Mouse (Mus musculus): ENCODE measurements around the gene Ube2g2. TPM values are rescaled to one million over a fixed set of nuclear protein-coding genes. Genes with fewer than 3 reads are reported as not detected.

Gene Ube2g2
- polyA plus RNA-seq, 1 experiment from 2014 or later = 65.6 TPM

DNA sequence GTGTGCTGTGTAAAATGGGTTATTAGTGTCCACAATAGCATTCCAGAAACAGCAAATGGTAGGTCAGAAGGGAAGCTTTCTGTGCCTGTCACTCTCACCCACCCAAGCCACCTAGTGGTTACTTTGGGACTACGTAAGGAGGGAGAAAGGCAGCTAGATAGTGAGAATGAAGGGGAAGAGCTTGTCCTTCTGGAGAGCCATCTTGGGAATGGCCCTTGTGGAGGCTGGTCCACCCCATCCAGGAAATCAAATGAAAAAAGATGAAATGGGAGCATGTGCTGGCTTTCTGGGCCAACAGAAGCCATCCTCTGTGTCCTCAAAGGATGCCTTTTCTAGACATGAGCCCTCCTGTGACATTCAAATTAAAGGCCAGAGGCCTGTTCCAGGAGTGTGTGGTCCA lies 16.7 kb upstream of the Ube2g2 start:
- 10% methylated on average over 1 of the region's 1 CpGs for WGBS
- DNase-seq (ENCODE audit: low spot score) (peak; percentile 84), ATAC-seq (peak; percentile 35)
- TF ChIP-seq CTCF (IDR thresholded peaks at IDR 0.05) = peak; percentile 80
- TF ChIP-seq EP300 (IDR thresholded peaks at IDR 0.05) = no peak
- Histone ChIP-seq H3K36me3 (ENCODE audit: insufficient read depth, low read length) (no peaks in the 10 kb centered on the region; the same call in 1 of the 2 replicates), H3K9ac (replicated peaks; ENCODE audit: low read depth) (peak overlapping the region; percentile 69; the same call in 1 of the 2 replicates), H3K4me3 (ENCODE audit: low read depth, low read length) (no peak overlapping the region; the same call in 1 of the 2 replicates), H3K4me1 (ENCODE audit: insufficient read depth, low read depth, low read length) (peaks cover 14% of the 10 kb centered on the region), H3K4me2 (replicated peaks; ENCODE audit: low read depth, low read length) (peak overlapping the region; percentile 82), H3K27ac (ENCODE audit: low read length) (peak overlapping the region; percentile 99), H3K9me3 (ENCODE audit: low read length) (no peaks in the 10 kb centered on the region), H3K27me3 (replicated peaks; ENCODE audit: insufficient read depth, low read length) (no peaks in the 10 kb centered on the region)

DNA sequence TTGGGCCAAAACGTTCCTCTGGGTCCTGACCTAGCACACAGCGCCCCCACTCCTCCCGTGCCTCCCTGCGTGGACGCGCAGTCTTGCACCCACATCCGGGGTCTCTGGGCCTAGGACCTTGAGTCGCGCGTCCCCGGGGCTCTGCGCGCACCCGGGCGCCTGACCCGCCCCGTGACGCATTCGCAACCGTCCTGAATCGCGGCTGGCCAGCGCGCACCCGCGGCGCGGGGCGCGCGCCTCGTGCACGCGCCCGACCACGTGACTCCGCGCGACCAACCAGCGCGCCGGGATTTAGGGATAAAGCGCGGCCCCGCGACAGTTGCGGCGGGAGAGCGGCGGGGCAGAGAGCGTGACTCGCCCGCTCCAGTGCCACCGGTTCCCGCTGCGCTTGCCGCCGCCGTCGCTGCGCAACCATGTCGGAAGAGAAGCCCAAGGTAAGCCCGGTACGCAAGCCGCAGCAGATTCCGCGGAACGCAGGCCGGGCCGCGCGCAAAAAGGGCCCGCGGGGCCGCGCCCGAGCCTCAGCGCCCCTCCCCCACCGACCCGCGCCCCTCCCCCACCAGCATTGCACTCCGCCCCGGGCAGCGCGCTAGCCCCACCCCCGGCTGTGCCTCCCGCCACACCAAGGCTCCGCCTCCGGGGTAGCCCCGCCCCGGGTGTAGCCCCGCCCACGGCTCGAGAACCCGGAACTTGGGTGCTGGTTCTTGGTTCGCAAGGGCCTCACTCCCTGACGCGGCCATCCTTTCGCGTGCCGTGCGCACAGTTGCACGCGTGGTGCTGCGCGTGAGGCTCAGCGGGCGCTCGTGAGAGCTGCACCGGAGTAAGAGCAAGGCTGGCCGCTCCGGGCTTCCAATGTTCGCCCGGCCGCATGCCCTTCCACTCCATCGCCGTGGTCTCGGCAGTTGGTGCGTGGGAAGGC lies 15.9 kb upstream of the Ube2g2 start, which contains the start of the genes Sumo3 and Gm49325:
Gene Sumo3, plus strand, starts transcription at position 190 of the 919 bp plus-strand sequence.
Gene Gm49325, plus strand, starts transcription at position 290 of the 919 bp plus-strand sequence.
- H3K36me3 ChIP-seq (ENCODE audit: insufficient read depth, low read length) = 0 out of 2 replicates have a peak, but pooled peaks cover 5% of the 10 kb centered on the region
- H3K4me2 ChIP-seq (replicated peaks; ENCODE audit: low read depth, low read length) = peak within 1 kb of the TSS; percentile 82
- H3K27ac ChIP-seq (ENCODE audit: low read length) = peak within 1 kb of the TSS; percentile 99
- no peaks in the 10 kb centered on the region for H3K9me3 ChIP-seq (ENCODE audit: low read length)
- H3K27me3 ChIP-seq (replicated peaks; ENCODE audit: insufficient read depth, low read length) = no peaks in the 10 kb centered on the region
- peak; percentile 96 for DNase-seq (ENCODE audit: low spot score)
- TF ChIP-seq CTCF (IDR thresholded peaks at IDR 0.05) = peak; percentile 1; the same call in 1 of the 2 replicates
- TF ChIP-seq EP300 (IDR thresholded peaks at IDR 0.05) = no peak
- peak within 1 kb of the TSS; percentile 66 for H3K4me3 ChIP-seq (ENCODE audit: low read depth, low read length)
- 2% methylated on average over 86 of the region's 119 CpGs for WGBS
- peaks cover 14% of the 10 kb centered on the region for H3K4me1 ChIP-seq (ENCODE audit: insufficient read depth, low read depth, low read length)
- ATAC-seq = peak; percentile 94
- H3K9ac ChIP-seq (replicated peaks; ENCODE audit: low read depth) = peak within 1 kb of the TSS; percentile 69

DNA sequence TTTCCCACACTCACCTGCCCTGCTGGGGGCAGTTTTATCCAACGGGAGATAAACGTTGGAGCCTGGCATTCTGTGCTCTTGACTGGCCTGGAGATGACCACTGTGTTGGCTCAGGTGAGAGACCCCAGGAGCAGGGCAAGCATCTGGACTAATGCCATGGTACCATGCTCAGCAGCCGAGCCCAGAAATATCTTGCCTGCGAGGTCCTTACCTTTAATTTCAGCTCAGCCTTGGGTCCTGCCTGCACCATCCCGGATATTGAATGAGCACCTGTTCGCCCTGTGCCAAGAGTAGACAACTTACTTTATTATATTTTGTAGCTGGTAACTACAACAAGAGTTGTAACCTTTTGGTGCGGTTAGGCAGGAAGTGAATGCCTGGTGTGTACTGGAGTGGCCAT lies 15.2 kb upstream of the Ube2g2 start:
- H3K4me3 ChIP-seq (ENCODE audit: low read depth, low read length) = peak overlapping the region; percentile 66
- 25% methylated on average over 7 of the region's 7 CpGs for WGBS
- ATAC-seq = 0 out of 2 replicates have a peak, but pooled peaks have one; percentile 0
- peaks cover 14% of the 10 kb centered on the region for H3K4me1 ChIP-seq (ENCODE audit: insufficient read depth, low read depth, low read length)
- peak overlapping the region; percentile 69 for H3K9ac ChIP-seq (replicated peaks; ENCODE audit: low read depth)
- TF ChIP-seq EP300 (IDR thresholded peaks at IDR 0.05) (no peak), CTCF (IDR thresholded peaks at IDR 0.05) (no peak; the same call in 1 of the 2 replicates)
- H3K4me2 ChIP-seq (replicated peaks; ENCODE audit: low read depth, low read length) = peak overlapping the region; percentile 82
- H3K9me3 ChIP-seq (ENCODE audit: low read length) = no peaks in the 10 kb centered on the region
- no peaks in the 10 kb centered on the region for H3K27me3 ChIP-seq (replicated peaks; ENCODE audit: insufficient read depth, low read length)
- DNase-seq (ENCODE audit: low spot score) = peak; percentile 20
- H3K27ac ChIP-seq (ENCODE audit: low read length) = peak overlapping the region; percentile 99
- H3K36me3 ChIP-seq (ENCODE audit: insufficient read depth, low read length) = peaks cover 7% of the 10 kb centered on the region; the same call in 1 of the 2 replicates

DNA sequence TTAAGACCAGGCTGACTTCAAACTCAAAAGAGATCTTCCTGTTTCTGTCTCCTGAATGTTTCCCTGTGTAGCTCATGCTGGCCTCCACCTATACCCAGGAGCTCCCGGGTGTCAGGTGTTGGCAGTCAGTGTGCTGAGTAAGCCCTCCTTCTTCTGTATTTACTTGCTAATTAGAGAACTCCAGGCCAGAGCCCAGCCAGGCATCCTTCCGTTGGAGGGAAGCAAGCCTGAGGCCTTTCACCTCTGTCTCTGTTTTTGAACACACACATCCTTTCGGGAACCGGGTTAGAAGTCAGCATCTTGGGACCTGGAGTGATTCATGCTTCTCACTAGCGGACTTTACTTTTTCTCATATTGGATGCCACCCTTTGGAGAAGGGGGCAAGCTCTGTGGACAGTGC lies 14.6 kb upstream of the Ube2g2 start:
- Histone ChIP-seq H3K9me3 (ENCODE audit: low read length) (no peaks in the 10 kb centered on the region), H3K4me2 (replicated peaks; ENCODE audit: low read depth, low read length) (peak overlapping the region; percentile 82; the same call in 1 of the 2 replicates), H3K9ac (replicated peaks; ENCODE audit: low read depth) (no peak overlapping the region), H3K27ac (ENCODE audit: low read length) (peak overlapping the region; percentile 99; the same call in 1 of the 2 replicates), H3K4me3 (ENCODE audit: low read depth, low read length) (0 out of 2 replicates have a peak overlapping the region, but pooled peaks have one; percentile 66), H3K36me3 (ENCODE audit: insufficient read depth, low read length) (peaks cover 10% of the 10 kb centered on the region; the same call in 1 of the 2 replicates), H3K27me3 (replicated peaks; ENCODE audit: insufficient read depth, low read length) (no peaks in the 10 kb centered on the region), H3K4me1 (ENCODE audit: insufficient read depth, low read depth, low read length) (peaks cover 14% of the 10 kb centered on the region)
- DNase-seq (ENCODE audit: low spot score) (no peak), ATAC-seq (no peak)
- no peak for TF ChIP-seq CTCF (IDR thresholded peaks at IDR 0.05)
- TF ChIP-seq EP300 (IDR thresholded peaks at IDR 0.05) = no peak
- WGBS = 47% methylated on average over 5 of the region's 5 CpGs

DNA sequence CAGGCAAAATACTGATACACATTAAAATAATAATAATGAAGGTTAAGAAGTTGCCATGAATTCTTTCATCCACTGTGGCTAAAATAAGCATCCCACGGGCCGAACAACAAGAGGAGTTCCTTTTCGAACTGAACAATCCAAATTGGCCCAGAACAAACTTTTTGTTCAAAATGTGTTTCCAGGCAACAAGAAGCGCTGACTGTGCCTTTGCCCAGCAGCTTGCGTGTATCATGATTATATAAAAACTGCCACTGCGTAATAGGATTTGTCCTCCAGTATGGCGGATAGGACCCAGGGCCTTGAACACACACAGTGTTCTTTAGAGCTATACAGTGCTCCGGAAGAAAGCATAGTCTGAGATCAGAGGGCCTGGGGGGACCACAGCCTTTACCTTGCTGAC lies 13.5 kb upstream of the Ube2g2 start:
- no peaks in the 10 kb centered on the region for H3K9me3 ChIP-seq (ENCODE audit: low read length)
- no peaks in the 10 kb centered on the region for H3K27me3 ChIP-seq (replicated peaks; ENCODE audit: insufficient read depth, low read length)
- no peak for ATAC-seq
- H3K27ac ChIP-seq (ENCODE audit: low read length) = no peak overlapping the region
- H3K36me3 ChIP-seq (ENCODE audit: insufficient read depth, low read length) = peaks cover 10% of the 10 kb centered on the region; the same call in 1 of the 2 replicates
- H3K9ac ChIP-seq (replicated peaks; ENCODE audit: low read depth) = no peak overlapping the region
- peaks cover 19% of the 10 kb centered on the region for H3K4me1 ChIP-seq (ENCODE audit: insufficient read depth, low read depth, low read length)
- DNase-seq (ENCODE audit: low spot score) = no peak
- TF ChIP-seq EP300 (IDR thresholded peaks at IDR 0.05) (no peak), CTCF (IDR thresholded peaks at IDR 0.05) (no peak)
- no peak overlapping the region for H3K4me2 ChIP-seq (replicated peaks; ENCODE audit: low read depth, low read length)
- H3K4me3 ChIP-seq (ENCODE audit: low read depth, low read length) = no peak overlapping the region
- 85% methylated on average over 8 of the region's 8 CpGs for WGBS

All from lung, postnatal 0 days (tissue).